Comparison of ENCODE assay signal across 7 mouse cellular contexts in genomic region chr15:88732405-88733020, GRCm38 (mm10). TPM values are rescaled to one million over a fixed set of nuclear protein-coding genes. Genes with fewer than 3 reads are reported as not detected.
DNase-seq lines count a peak whose midpoint lies in the region; ATAC-seq lines count a peak whose summit lies in the region.

No protein-coding gene starts in this region.

- H3K4me1 ChIP-seq in forebrain, embryonic 12.5 days = peaks cover 32% of the 10 kb centered on the region
- peaks cover 39% of the 10 kb centered on the region for H3K4me1 ChIP-seq in liver, embryonic 12.5 days
- peaks cover 20% of the 10 kb centered on the region for H3K4me1 ChIP-seq in stomach, embryonic 14.5 days (ENCODE audit: control insufficient read depth, insufficient read depth, low read length)

- H3K4me2 ChIP-seq in forebrain, embryonic 12.5 days = peak overlapping the region; percentile 93
- H3K4me2 ChIP-seq in liver, embryonic 12.5 days = peak overlapping the region; percentile 93
- H3K4me2 ChIP-seq in stomach, embryonic 14.5 days (replicated peaks; ENCODE audit: low read depth, low read length) = peak overlapping the region; percentile 84

- no peak overlapping the region for H3K27ac ChIP-seq in forebrain, embryonic 12.5 days
- H3K27ac ChIP-seq in liver, embryonic 12.5 days = peak overlapping the region; percentile 92; the same call in 1 of the 2 replicates
- H3K27ac ChIP-seq in stomach, embryonic 14.5 days (ENCODE audit: low read length) = no peak overlapping the region

- peak; percentile 33 for DNase-seq in thymus, postnatal 4 days
- no peak for DNase-seq in thymus, postnatal 10 days (ENCODE audit: low spot score in 2 of 2)
- no peak for DNase-seq in cerebellum, postnatal 25 days
- DNase-seq in MN1 (ENCODE audit: low spot score) = no peak

- no peak for ATAC-seq in forebrain, embryonic 12.5 days (ENCODE audit: low FRiP score)
- no peak for ATAC-seq in liver, embryonic 12.5 days
- ATAC-seq in stomach, embryonic 14.5 days (ENCODE audit: insufficient number of reproducible peaks, insufficient read depth, low FRiP score, low read depth) = no peak

- peak overlapping the region; percentile 100 for H3K4me3 ChIP-seq in forebrain, embryonic 12.5 days (replicated peaks)
- peak overlapping the region; percentile 99 for H3K4me3 ChIP-seq in liver, embryonic 12.5 days
- H3K4me3 ChIP-seq in stomach, embryonic 14.5 days (ENCODE audit: low read depth, low read length) = peak overlapping the region; percentile 97

- H3K9ac ChIP-seq in forebrain, embryonic 12.5 days = peak overlapping the region; percentile 99
- peak overlapping the region; percentile 98 for H3K9ac ChIP-seq in liver, embryonic 12.5 days
- peak overlapping the region; percentile 98; the same call in 1 of the 2 replicates for H3K9ac ChIP-seq in stomach, embryonic 14.5 days (replicated peaks; ENCODE audit: low read depth, low read length)

- no peaks in the 10 kb centered on the region for H3K27me3 ChIP-seq in forebrain, embryonic 12.5 days
- H3K27me3 ChIP-seq in liver, embryonic 12.5 days (replicated peaks) = no peaks in the 10 kb centered on the region
- no peaks in the 10 kb centered on the region for H3K27me3 ChIP-seq in stomach, embryonic 14.5 days (ENCODE audit: control insufficient read depth, insufficient read depth, low read length)

- H3K9me3 ChIP-seq in forebrain, embryonic 12.5 days = no peaks in the 10 kb centered on the region
- no peaks in the 10 kb centered on the region for H3K9me3 ChIP-seq in liver, embryonic 12.5 days (replicated peaks)
- H3K9me3 ChIP-seq in stomach, embryonic 14.5 days (ENCODE audit: control insufficient read depth, low read depth, low read length) = no peaks in the 10 kb centered on the region

- WGBS in forebrain, embryonic 12.5 days = 35% methylated on average over 15 of the region's 15 CpGs
- 16% methylated on average over 15 of the region's 15 CpGs for WGBS in liver, embryonic 12.5 days (ENCODE audit: insufficient replicate concordance)
- 18% methylated on average over 15 of the region's 15 CpGs for WGBS in stomach, embryonic 14.5 days

- H3K36me3 ChIP-seq in forebrain, embryonic 12.5 days (replicated peaks) = peaks cover 31% of the 10 kb centered on the region
- H3K36me3 ChIP-seq in liver, embryonic 12.5 days = peaks cover 33% of the 10 kb centered on the region
- H3K36me3 ChIP-seq in stomach, embryonic 14.5 days (ENCODE audit: control insufficient read depth, insufficient read depth, low read length) = peaks cover 31% of the 10 kb centered on the region

RNA-seq across cellular contexts. Expression of gene Brd1, which starts 1.5 kb away (rescaled TPM):
- 30.0 and 31.8 TPM in 2 replicates for polyA plus RNA-seq in forebrain, embryonic 12.5 days (2016; fragmentation: Nextera tagmentation; extraction: Ambion mirVana)
- 8.2 and 8.9 TPM in 2 replicates for polyA plus RNA-seq in liver, embryonic 12.5 days (2016; fragmentation: Nextera tagmentation; extraction: Ambion mirVana)
- polyA plus RNA-seq in stomach, embryonic 14.5 days (2014; fragmentation: Nextera tagmentation; extraction: Ambion mirVana) = 29.7 and 30.2 TPM in 2 replicates

RNA-seq across cellular contexts. Expression of gene Zbed4, which starts 18.9 kb away (rescaled TPM):
- 43.6 and 47.1 TPM in 2 replicates for polyA plus RNA-seq in forebrain, embryonic 12.5 days (2016; fragmentation: Nextera tagmentation; extraction: Ambion mirVana)
- 16.5 and 17.6 TPM in 2 replicates for polyA plus RNA-seq in liver, embryonic 12.5 days (2016; fragmentation: Nextera tagmentation; extraction: Ambion mirVana)
- 18.5 and 18.8 TPM in 2 replicates for polyA plus RNA-seq in stomach, embryonic 14.5 days (2014; fragmentation: Nextera tagmentation; extraction: Ambion mirVana)
